Mouse (Mus musculus) hindbrain, embryonic 15.5 days (tissue): ENCODE measurements around the gene BC053393. TPM values are rescaled to one million over a fixed set of nuclear protein-coding genes. Genes with fewer than 3 reads are reported as not detected.

ENCODE experiments used
- ATAC-seq: fragments of 200-750 bp; cut with Nextera tagmentation; 2 replicates; pipeline ENCODE4 v1.8.0; 2017; ENCODE audit warnings: low read depth, moderate number of reproducible peaks, moderate TSS enrichment; ENCODE audit not compliant: low FRiP score
- H3K27ac ChIP-seq: fragments of 300-500 bp; sonication (generic); replicated peaks from 2 replicates; pipeline ENCODE4 v1.5.1; 2015; ENCODE audit warnings: mild to moderate bottlenecking, inconsistent platforms
- H3K27me3 ChIP-seq: fragments of 300-500 bp; sonication (generic); 2 replicates; pipeline ENCODE4 v1.6.1; 2015; ENCODE audit warnings: control low read depth, inconsistent platforms
- H3K36me3 ChIP-seq: fragments of 300-500 bp; sonication (generic); 2 replicates; pipeline ENCODE4 v1.6.1; 2015; ENCODE audit warnings: control low read depth, inconsistent platforms
- H3K4me1 ChIP-seq: fragments of 300-500 bp; sonication (generic); replicated peaks from 2 replicates; pipeline ENCODE4 v1.6.1; 2015; ENCODE audit warnings: control low read depth, inconsistent platforms
- H3K4me2 ChIP-seq: fragments of 300-500 bp; sonication (generic); 2 replicates; pipeline ENCODE4 v1.6.1; 2015; ENCODE audit warnings: moderate library complexity, mild to moderate bottlenecking, inconsistent platforms
- H3K4me3 ChIP-seq: fragments of 300-500 bp; sonication (generic); 2 replicates; pipeline ENCODE4 v1.5.1; 2015; ENCODE audit warnings: mild to moderate bottlenecking, inconsistent platforms
- H3K9ac ChIP-seq: fragments of 300-500 bp; sonication (generic); 2 replicates; pipeline ENCODE4 v1.6.1; 2015; ENCODE audit warnings: inconsistent platforms
- H3K9me3 ChIP-seq: fragments of 300-500 bp; sonication (generic); 2 replicates; pipeline ENCODE4 v1.6.1; 2016; ENCODE audit warnings: control low read depth, inconsistent platforms
- WGBS: fragments of 180-500 bp; shearing (Covaris S2); methylation state at CpG from one replicate; pipeline ENCODE4 v1.1.7; 2015; 5-methylcytosine and 5-hydroxymethylcytosine counted together
- polyA plus RNA-seq: library from polyadenylated mRNA; unstranded; fragments of >200 nt; fragmentation: Nextera tagmentation; extraction: Ambion mirVana; gene quantifications from 2 replicates; pipeline ENCODE4 v1.2.1, GENCODE M21; 2015

BC053393 gene
- polyA plus RNA-seq, result not detected in 2 replicates

DNA sequence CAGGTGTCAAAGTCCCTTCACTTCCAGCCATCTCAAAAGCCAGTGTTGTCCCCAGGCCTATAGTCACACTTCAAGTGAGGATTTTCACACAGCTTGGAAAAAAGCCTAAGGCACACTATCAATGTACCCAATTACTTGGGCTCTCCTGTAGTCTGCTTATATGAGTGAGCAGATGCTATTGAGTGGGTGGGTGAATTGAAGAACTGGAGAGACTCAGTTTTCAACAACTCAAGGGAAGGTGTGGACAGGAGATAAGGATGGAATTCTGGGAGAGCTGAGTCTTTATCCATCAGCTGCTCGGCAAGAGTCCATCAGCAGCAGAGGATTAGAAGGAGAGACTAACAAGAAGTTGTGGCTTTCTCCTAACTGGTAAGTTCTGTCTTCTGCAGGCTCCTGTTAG lies at the start of gene BC053393:
Gene BC053393, plus strand, starts transcription at position 210 of the 400 bp plus-strand sequence.
- 93% methylated on average over 1 of the region's 1 CpGs for WGBS

DNA sequence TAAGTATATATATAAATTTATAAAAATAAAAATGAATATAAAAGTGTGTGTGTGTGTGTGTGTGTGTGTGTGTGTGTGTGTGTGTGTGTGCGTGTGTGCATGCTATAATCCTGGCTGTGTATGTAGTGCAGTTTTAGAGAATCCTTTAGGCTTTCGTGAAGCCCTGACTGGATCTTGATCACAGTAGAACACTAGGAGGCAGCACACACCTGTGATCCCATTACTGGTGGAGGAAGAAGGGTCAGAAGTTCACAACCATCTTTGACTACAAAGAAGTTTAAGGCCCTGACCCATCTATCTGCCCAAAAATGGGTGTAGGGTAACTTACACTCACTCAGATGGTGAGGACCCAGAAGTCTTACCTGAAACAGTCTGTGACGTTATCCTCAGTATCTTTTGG lies 48.6 kb upstream of the BC053393 start:
- no peaks in the 10 kb centered on the region for H3K4me1 ChIP-seq
- no peaks in the 10 kb centered on the region for H3K36me3 ChIP-seq
- H3K9ac ChIP-seq, result no peak overlapping the region
- 80% methylated on average over 3 of the region's 3 CpGs for WGBS
- H3K27ac ChIP-seq, result no peak overlapping the region
- H3K4me2 ChIP-seq, result no peak overlapping the region
- ATAC-seq, result no peak
- no peaks in the 10 kb centered on the region for H3K9me3 ChIP-seq
- no peaks in the 10 kb centered on the region for H3K27me3 ChIP-seq
- H3K4me3 ChIP-seq, result no peak overlapping the region

More for the DNA sequence above, at the start of gene BC053393:
- ATAC-seq, result no peak
- Histone ChIP-seq H3K36me3 (no peaks in the 10 kb centered on the region), H3K9me3 (no peaks in the 10 kb centered on the region), H3K4me1 (no peaks in the 10 kb centered on the region), H3K4me2 (no peak within 1 kb of the TSS), H3K9ac (no peak within 1 kb of the TSS), H3K27me3 (no peaks in the 10 kb centered on the region), H3K4me3 (no peak within 1 kb of the TSS), H3K27ac (no peak within 1 kb of the TSS)

DNA sequence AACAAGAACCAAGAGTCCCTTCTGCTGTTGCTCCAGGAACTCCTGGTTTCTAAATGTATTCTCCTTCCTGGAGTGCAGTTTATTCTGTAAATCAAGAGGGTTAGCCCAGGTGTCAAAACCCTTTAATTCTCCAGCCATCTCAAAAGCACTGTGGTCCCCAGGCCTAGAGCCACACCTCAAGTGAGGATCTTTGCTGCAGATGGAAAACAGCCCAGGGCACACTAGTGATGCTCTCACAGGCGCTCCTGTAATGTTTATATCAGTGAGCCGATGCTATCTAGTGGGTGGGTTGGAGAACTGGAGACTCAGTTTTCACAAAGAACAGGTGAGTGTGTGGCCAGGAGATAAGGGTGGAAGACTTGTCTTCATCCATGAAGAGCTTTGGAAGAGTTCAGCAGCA lies 47.4 kb upstream of the BC053393 start, which contains the start of gene Gm12169:
Gene Gm12169, plus strand, starts transcription at position 301 of the 400 bp plus-strand sequence.
- no peak within 1 kb of the TSS for H3K27ac ChIP-seq
- H3K27me3 ChIP-seq, result no peaks in the 10 kb centered on the region
- 92% methylated on average over 2 of the region's 2 CpGs for WGBS
- no peak within 1 kb of the TSS for H3K4me3 ChIP-seq
- no peaks in the 10 kb centered on the region for H3K36me3 ChIP-seq
- no peaks in the 10 kb centered on the region for H3K9me3 ChIP-seq
- H3K9ac ChIP-seq, result no peak within 1 kb of the TSS
- no peak for ATAC-seq
- no peaks in the 10 kb centered on the region for H3K4me1 ChIP-seq
- no peak within 1 kb of the TSS for H3K4me2 ChIP-seq

- Histone ChIP-seq H3K4me1 (no peaks in the 10 kb centered on the region), H3K4me2 (no peak overlapping the region), H3K9me3 (no peaks in the 10 kb centered on the region), H3K36me3 (no peaks in the 10 kb centered on the region), H3K4me3 (no peak overlapping the region), H3K27ac (no peak overlapping the region), H3K27me3 (no peaks in the 10 kb centered on the region), H3K9ac (no peak overlapping the region)
- ATAC-seq, result no peak
- WGBS, result 88% methylated on average over 4 of the region's 4 CpGs
These were observed 41.2 kb upstream of the BC053393 start for GRCm38 (mm10) chr11:46530149-46530548.

GRCm38 (mm10) chr11:46536978-46537377 lies 34.4 kb upstream of the BC053393 start:
- Histone ChIP-seq H3K9ac (no peak overlapping the region), H3K36me3 (no peaks in the 10 kb centered on the region), H3K4me2 (no peak overlapping the region), H3K9me3 (no peaks in the 10 kb centered on the region), H3K27ac (no peak overlapping the region), H3K4me3 (no peak overlapping the region), H3K4me1 (no peaks in the 10 kb centered on the region), H3K27me3 (no peaks in the 10 kb centered on the region)
- 53% methylated on average over 4 of the region's 4 CpGs for WGBS
- ATAC-seq, result no peak

DNA sequence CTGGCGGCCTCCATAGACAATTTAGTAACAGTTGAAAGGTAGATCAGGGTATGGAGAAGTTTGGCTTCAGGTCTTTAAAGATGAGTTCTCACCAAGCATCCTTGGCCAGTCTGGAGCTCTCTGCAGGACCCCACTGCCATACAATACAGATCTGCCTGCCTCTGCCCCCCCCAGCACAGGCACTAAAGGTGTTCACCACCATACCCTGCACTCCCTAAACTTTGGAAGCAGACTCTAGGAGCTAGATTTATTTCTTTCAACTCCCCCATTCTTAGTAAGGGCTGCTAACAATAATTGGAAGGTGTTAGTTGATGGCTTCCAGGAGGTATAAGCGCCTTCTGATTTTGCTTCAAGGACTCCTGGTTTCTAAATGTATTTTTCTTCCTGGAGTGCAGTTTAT lies 27.8 kb upstream of the BC053393 start:
- 95% methylated on average over 2 of the region's 2 CpGs for WGBS
- H3K36me3 ChIP-seq, result no peaks in the 10 kb centered on the region
- no peaks in the 10 kb centered on the region for H3K27me3 ChIP-seq
- H3K9ac ChIP-seq, result no peak overlapping the region
- ATAC-seq, result no peak
- no peaks in the 10 kb centered on the region for H3K9me3 ChIP-seq
- H3K4me1 ChIP-seq, result no peaks in the 10 kb centered on the region
- H3K4me2 ChIP-seq, result no peak overlapping the region
- H3K4me3 ChIP-seq, result no peak overlapping the region
- H3K27ac ChIP-seq, result no peak overlapping the region

DNA sequence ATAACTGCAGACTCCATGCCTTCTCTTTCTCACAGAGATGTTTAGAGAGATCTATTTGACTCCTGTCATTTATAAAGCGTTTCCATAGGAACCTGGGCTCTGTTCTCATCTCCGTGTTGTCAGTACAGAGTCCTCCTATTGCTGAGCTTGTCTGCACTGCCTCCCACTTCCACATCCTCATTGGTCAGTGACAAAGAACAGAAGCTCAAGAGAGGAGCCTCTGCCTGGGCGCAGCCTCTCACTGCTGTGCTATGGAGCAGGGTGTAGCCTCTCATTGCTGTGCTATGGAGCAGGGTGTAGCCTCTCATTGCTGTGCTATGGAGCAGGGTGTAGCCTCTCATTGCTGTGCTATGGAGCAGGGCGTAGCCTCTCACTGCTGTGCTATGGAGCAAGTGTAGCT lies 21.6 kb upstream of the BC053393 start:
- WGBS, result 85% methylated on average over 4 of the region's 4 CpGs
- no peak overlapping the region for H3K9ac ChIP-seq
- H3K4me1 ChIP-seq, result no peaks in the 10 kb centered on the region
- H3K4me2 ChIP-seq, result no peak overlapping the region
- no peaks in the 10 kb centered on the region for H3K27me3 ChIP-seq
- H3K27ac ChIP-seq, result no peak overlapping the region
- H3K9me3 ChIP-seq, result no peaks in the 10 kb centered on the region
- H3K36me3 ChIP-seq, result no peaks in the 10 kb centered on the region
- no peak overlapping the region for H3K4me3 ChIP-seq
- ATAC-seq, result no peak

GRCm38 (mm10) chr11:46552741-46553140 lies 18.6 kb upstream of the BC053393 start:
- Histone ChIP-seq H3K4me3 (no peak overlapping the region), H3K4me1 (no peaks in the 10 kb centered on the region), H3K9ac (no peak overlapping the region), H3K27me3 (no peaks in the 10 kb centered on the region), H3K4me2 (no peak overlapping the region), H3K9me3 (no peaks in the 10 kb centered on the region), H3K36me3 (no peaks in the 10 kb centered on the region), H3K27ac (no peak overlapping the region)
- 96% methylated on average over 3 of the region's 3 CpGs for WGBS
- no peak for ATAC-seq

DNA sequence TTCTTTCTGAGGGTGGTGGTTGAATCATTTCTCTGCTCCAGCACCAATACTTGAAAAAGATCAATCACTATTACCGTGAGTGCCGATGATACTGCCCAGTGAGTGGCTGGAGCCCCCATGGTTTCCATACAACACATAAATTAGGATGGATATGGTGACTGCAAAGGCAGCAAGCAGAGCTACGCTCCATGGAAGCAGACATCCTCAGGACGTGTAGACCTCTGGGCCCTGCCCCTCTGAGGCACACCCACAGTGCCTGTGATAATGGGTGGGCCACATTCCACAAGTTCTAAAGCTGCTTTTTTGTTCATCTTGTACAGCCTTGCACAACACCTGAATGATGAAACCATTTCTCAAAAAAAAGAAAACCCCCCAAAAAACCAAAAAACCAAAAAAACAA lies 10.2 kb upstream of the BC053393 start:
- Histone ChIP-seq H3K27me3 (no peaks in the 10 kb centered on the region), H3K9ac (no peak overlapping the region), H3K27ac (no peak overlapping the region), H3K9me3 (no peaks in the 10 kb centered on the region), H3K36me3 (no peaks in the 10 kb centered on the region), H3K4me2 (no peak overlapping the region), H3K4me1 (no peaks in the 10 kb centered on the region), H3K4me3 (no peak overlapping the region)
- WGBS, result 83% methylated on average over 4 of the region's 4 CpGs
- no peak for ATAC-seq

DNA sequence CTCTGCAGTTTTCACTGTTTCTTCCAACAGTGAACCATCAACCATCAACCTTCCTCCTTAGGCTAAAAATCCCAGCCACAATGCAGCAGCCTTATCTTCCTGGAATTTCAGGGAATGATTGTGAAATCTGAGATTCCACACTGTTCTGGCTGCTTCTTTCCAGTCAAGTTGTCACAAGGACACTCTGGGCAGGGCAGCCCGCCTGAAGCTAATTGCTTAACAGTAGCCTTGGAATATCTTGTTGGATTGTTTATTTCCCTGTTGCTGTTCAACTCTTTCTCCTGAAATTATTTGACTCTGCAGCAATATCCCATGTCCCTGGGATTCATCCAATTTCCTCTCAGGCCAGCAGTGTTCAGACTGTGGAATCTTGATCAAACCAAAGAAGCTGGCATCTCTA lies 6.7 kb upstream of the BC053393 start:
- no peak overlapping the region for H3K27ac ChIP-seq
- no peak overlapping the region for H3K4me2 ChIP-seq
- H3K36me3 ChIP-seq, result no peaks in the 10 kb centered on the region
- H3K4me1 ChIP-seq, result no peaks in the 10 kb centered on the region
- H3K9ac ChIP-seq, result no peak overlapping the region
- H3K9me3 ChIP-seq, result no peaks in the 10 kb centered on the region
- no peaks in the 10 kb centered on the region for H3K27me3 ChIP-seq
- 96% methylated on average over 1 of the region's 1 CpGs for WGBS
- H3K4me3 ChIP-seq, result no peak overlapping the region
- ATAC-seq, result no peak

GRCm38 (mm10) chr11:46565967-46566366 lies 5.4 kb upstream of the BC053393 start:
- H3K4me3 ChIP-seq, result no peak overlapping the region
- no peak for ATAC-seq
- WGBS, result 98% methylated on average over 2 of the region's 2 CpGs

GRCm38 (mm10) chr11:46569107-46569506 lies 2.2 kb upstream of the BC053393 start:
- Histone ChIP-seq H3K36me3 (no peaks in the 10 kb centered on the region), H3K9ac (no peak overlapping the region), H3K4me1 (no peaks in the 10 kb centered on the region), H3K27me3 (no peaks in the 10 kb centered on the region), H3K9me3 (no peaks in the 10 kb centered on the region), H3K27ac (no peak overlapping the region), H3K4me2 (no peak overlapping the region), H3K4me3 (no peak overlapping the region)
- no peak for ATAC-seq
- 83% methylated on average over 1 of the region's 1 CpGs for WGBS

More at GRCm38 (mm10) chr11:46565967-46566366, 5.4 kb upstream of the BC053393 start:
- no peak overlapping the region for H3K9ac ChIP-seq
- no peaks in the 10 kb centered on the region for H3K27me3 ChIP-seq
- no peaks in the 10 kb centered on the region for H3K9me3 ChIP-seq
- H3K27ac ChIP-seq, result no peak overlapping the region
- H3K36me3 ChIP-seq, result no peaks in the 10 kb centered on the region
- no peak overlapping the region for H3K4me2 ChIP-seq
- no peaks in the 10 kb centered on the region for H3K4me1 ChIP-seq

GRCm38 (mm10) chr11:46578771-46579281 lies 7.5 kb downstream of the BC053393 start:
- Histone ChIP-seq H3K27me3 (no peaks in the 10 kb centered on the region), H3K9ac (no peak overlapping the region), H3K4me1 (no peaks in the 10 kb centered on the region), H3K36me3 (no peaks in the 10 kb centered on the region), H3K9me3 (no peaks in the 10 kb centered on the region), H3K4me3 (no peak overlapping the region), H3K4me2 (no peak overlapping the region), H3K27ac (no peak overlapping the region)
- no peak for ATAC-seq
- WGBS, result 67% methylated on average over 5 of the region's 5 CpGs
